Mouse (Mus musculus): ENCODE data around the gene Ccdc28b. TPM values are rescaled to one million over a fixed set of nuclear protein-coding genes. Genes with fewer than 3 reads are reported as not detected.

The Ccdc28b gene
- polyA plus RNA-seq, 1 experiment from 2014 or later, result 127 TPM

DNA sequence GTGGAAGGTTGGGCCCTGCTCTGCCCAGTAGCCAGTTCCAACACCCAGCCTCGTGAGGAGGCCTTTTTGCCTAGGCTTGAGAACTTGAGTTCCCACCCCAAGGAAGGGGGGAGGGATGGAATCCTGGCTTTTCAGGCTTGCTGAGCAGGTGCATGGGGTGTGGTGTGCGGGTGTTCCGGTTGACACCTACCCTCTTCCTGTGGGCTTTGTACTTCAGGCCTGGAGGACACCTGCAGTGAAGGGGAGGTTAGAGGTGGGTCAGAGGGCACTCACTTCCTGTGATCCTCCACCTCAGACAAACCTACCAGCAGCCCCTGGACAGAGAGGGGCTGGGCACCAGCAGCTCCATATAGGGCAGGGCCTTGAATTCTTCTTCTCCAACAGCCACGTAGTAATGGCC lies 13.7 kb downstream of the Ccdc28b start:
- ATAC-seq (ENCODE audit: low FRiP score, low TSS enrichment), result no peak
- 87% methylated on average over 4 of the region's 4 CpGs for WGBS
- no peaks in the 10 kb centered on the region for H3K4me1 ChIP-seq (ENCODE audit: control insufficient read depth, insufficient read depth, low read length)
- H3K9me3 ChIP-seq (ENCODE audit: control insufficient read depth, low read length), result no peaks in the 10 kb centered on the region
- H3K9ac ChIP-seq (replicated peaks; ENCODE audit: low read length), result no peak overlapping the region
- H3K4me2 ChIP-seq (ENCODE audit: low read length), result no peak overlapping the region
- peaks cover 38% of the 10 kb centered on the region for H3K36me3 ChIP-seq (ENCODE audit: control insufficient read depth, insufficient read depth, low read length)
- H3K27ac ChIP-seq (replicated peaks; ENCODE audit: low read depth, low read length), result no peak overlapping the region
- no peaks in the 10 kb centered on the region for H3K27me3 ChIP-seq (ENCODE audit: control insufficient read depth, insufficient read depth, low read length)
- H3K4me3 ChIP-seq (replicated peaks; ENCODE audit: low read depth, low read length), result no peak overlapping the region
- DNase-seq, result no peak

DNA sequence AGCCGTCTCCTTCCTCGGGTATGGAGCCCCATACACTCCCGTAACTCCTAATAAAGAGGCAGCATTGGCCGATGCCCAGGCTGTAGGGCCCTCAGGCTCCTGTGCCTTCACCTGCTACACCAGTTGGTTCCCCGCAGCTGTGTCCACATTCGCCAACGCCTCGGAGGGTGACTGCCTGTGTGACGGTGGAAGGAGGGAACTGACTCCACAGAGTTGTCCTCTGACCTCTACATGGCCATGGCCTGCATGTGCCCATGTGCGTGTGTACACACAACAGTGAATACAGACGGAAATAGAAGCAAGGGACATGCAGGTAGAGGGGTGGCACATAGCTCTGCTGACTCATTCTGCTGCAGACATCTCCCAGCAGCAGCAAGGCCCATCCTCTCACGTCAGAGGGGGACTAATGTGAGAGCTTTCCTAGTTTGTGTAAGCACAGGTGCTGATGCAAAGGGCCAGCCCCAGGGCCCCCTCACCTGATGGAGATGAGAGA lies 14.6 kb downstream of the Ccdc28b start:
- H3K27ac ChIP-seq (replicated peaks; ENCODE audit: low read depth, low read length), result no peak overlapping the region
- no peaks in the 10 kb centered on the region for H3K9me3 ChIP-seq (ENCODE audit: control insufficient read depth, low read length)
- ATAC-seq (ENCODE audit: low FRiP score, low TSS enrichment) (no peak; the same call in 1 of the 2 replicates), DNase-seq (no peak)
- 84% methylated on average over 12 of the region's 12 CpGs for WGBS
- no peak overlapping the region for H3K9ac ChIP-seq (replicated peaks; ENCODE audit: low read length)
- H3K27me3 ChIP-seq (ENCODE audit: control insufficient read depth, insufficient read depth, low read length), result no peaks in the 10 kb centered on the region
- H3K4me2 ChIP-seq (ENCODE audit: low read length), result no peak overlapping the region
- peaks cover 45% of the 10 kb centered on the region for H3K36me3 ChIP-seq (ENCODE audit: control insufficient read depth, insufficient read depth, low read length)
- no peaks in the 10 kb centered on the region for H3K4me1 ChIP-seq (ENCODE audit: control insufficient read depth, insufficient read depth, low read length)
- H3K4me3 ChIP-seq (replicated peaks; ENCODE audit: low read depth, low read length), result no peak overlapping the region

DNA sequence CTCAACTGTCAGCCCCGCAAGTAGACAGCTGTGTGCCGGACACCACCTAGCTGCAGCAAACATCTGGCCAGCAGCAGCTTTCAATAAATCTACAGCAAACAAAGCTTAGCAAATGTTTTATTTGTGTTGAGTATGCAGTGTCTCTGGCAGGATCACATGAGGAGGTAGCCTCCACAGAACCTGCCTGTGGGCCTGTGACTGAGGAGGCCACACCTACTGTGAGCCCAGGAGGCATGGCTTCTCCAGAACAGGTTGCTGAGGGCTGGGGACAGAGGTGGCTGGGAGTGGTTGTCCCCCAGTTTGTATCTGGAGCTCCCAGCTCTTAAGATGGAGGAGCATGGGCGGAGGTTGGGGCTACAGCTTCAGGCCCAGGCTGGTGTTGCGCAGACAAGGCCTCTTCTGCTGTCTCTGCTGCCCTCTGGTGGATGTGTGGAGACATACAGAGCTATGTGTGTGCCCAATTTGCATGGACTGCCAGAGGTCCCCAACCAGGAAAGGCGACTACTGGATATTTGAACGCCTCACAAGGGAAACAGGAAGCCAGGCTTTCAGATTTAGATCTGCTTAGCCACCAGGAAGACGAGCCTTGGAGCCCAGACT lies 15.2 kb downstream of the Ccdc28b start:
- H3K4me3 ChIP-seq (replicated peaks; ENCODE audit: low read depth, low read length), result no peak overlapping the region
- peak overlapping the region; percentile 67 for H3K27ac ChIP-seq (replicated peaks; ENCODE audit: low read depth, low read length)
- ATAC-seq (ENCODE audit: low FRiP score, low TSS enrichment), result peak; percentile 81; the same call in 1 of the 2 replicates
- H3K27me3 ChIP-seq (ENCODE audit: control insufficient read depth, insufficient read depth, low read length), result no peaks in the 10 kb centered on the region
- DNase-seq, result peak; percentile 93
- WGBS, result 34% methylated on average over 7 of the region's 7 CpGs
- no peak overlapping the region for H3K9ac ChIP-seq (replicated peaks; ENCODE audit: low read length)
- no peak overlapping the region for H3K4me2 ChIP-seq (ENCODE audit: low read length)
- no peaks in the 10 kb centered on the region for H3K4me1 ChIP-seq (ENCODE audit: control insufficient read depth, insufficient read depth, low read length)
- H3K36me3 ChIP-seq (ENCODE audit: control insufficient read depth, insufficient read depth, low read length), result peaks cover 52% of the 10 kb centered on the region
- H3K9me3 ChIP-seq (ENCODE audit: control insufficient read depth, low read length), result no peaks in the 10 kb centered on the region

DNA sequence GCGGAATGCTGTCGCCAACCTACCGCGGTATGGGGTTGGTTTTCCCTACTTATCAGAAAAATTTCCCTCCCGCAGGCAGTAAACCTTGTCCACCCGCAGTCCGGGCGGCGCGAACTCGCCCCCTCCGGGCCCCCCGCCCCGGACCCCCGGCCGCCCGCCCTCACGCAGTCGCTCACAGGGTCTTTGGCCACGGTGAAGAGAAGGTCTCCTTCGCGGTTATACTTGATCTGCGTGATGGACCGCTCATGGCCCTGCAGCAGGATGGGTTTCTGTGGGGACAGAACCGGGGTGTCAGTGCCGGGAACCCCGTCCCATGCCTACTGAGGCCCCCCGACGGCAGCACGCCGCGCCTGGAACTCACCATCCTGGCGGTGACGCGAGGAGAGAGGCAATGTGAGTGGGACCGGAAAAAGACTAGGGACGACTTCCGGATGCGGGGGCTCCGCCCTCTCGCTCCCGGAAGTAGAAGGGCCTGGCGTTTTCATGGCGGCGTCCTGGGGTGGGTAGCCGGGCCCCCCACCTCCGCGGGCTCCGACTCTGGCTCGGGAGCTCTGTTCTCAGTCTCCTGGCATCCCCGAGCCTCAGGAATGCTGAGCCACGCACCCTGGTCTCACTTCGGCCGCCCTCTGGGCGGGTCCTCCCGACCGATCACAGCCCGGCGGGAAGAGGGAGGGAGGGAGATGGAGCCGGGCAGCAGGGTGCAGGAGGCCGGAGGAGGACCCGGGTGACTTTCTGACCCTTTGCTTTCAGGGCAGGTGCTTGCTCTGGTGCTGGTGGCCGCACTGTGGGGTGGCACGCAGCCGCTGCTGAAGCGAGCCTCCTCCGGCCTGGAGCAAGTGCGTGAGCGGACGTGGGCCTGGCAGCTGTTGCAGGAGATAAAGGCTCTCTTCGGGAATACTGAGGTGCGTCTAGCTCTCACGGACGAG lies 23.3 kb downstream of the Ccdc28b start, which contains the start of the genes Eif3i and Tmem234:
Gene Eif3i (minus strand): TSS at position 416 of the 926 bp plus-strand sequence.
Gene Tmem234 (plus strand): TSS at position 436 of the 926 bp plus-strand sequence.
- WGBS, result under 1% methylated on average over 73 of the region's 74 CpGs
- DNase-seq, result peak; percentile 91
- H3K36me3 ChIP-seq (ENCODE audit: control insufficient read depth, insufficient read depth, low read length), result peaks cover 50% of the 10 kb centered on the region
- H3K9me3 ChIP-seq (ENCODE audit: control insufficient read depth, low read length), result no peaks in the 10 kb centered on the region
- peak within 1 kb of the TSS; percentile 79 for H3K27ac ChIP-seq (replicated peaks; ENCODE audit: low read depth, low read length)
- ATAC-seq (ENCODE audit: low FRiP score, low TSS enrichment), result peak; percentile 84
- peaks cover 15% of the 10 kb centered on the region for H3K4me1 ChIP-seq (ENCODE audit: control insufficient read depth, insufficient read depth, low read length)
- peak within 1 kb of the TSS; percentile 98 for H3K4me3 ChIP-seq (replicated peaks; ENCODE audit: low read depth, low read length)
- H3K27me3 ChIP-seq (ENCODE audit: control insufficient read depth, insufficient read depth, low read length), result no peaks in the 10 kb centered on the region
- H3K9ac ChIP-seq (replicated peaks; ENCODE audit: low read length), result peak within 1 kb of the TSS; percentile 91
- peak within 1 kb of the TSS; percentile 88 for H3K4me2 ChIP-seq (ENCODE audit: low read length)

DNA sequence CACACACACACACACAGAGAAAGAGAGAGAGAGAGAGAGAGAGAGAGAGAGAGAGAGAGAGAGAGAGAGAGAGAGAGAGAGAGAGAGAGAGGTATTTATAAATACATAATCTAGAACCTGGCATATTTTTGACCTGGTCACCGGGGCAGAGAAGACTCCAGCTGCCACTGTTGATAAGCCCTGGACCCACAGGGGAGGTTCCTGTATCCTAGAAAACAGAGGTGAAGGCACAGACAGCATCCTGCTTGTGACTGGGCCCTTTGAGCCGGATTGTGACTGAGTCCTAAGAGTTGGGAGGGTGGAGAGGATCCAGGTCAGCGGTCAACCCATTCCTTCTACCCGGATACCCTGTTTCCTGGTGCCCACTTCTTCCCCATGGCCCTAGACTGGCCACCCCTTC lies 34.9 kb downstream of the Ccdc28b start:
- Histone ChIP-seq H3K9ac (replicated peaks; ENCODE audit: low read length) (no peak overlapping the region), H3K4me2 (ENCODE audit: low read length) (no peak overlapping the region), H3K27ac (replicated peaks; ENCODE audit: low read depth, low read length) (no peak overlapping the region), H3K4me3 (replicated peaks; ENCODE audit: low read depth, low read length) (no peak overlapping the region), H3K4me1 (ENCODE audit: control insufficient read depth, insufficient read depth, low read length) (peaks cover 7% of the 10 kb centered on the region; the same call in 1 of the 2 replicates), H3K9me3 (ENCODE audit: control insufficient read depth, low read length) (no peaks in the 10 kb centered on the region), H3K36me3 (ENCODE audit: control insufficient read depth, insufficient read depth, low read length) (peaks cover 38% of the 10 kb centered on the region), H3K27me3 (ENCODE audit: control insufficient read depth, insufficient read depth, low read length) (no peaks in the 10 kb centered on the region)
- whole genome bisulfite sequencing, result 84% methylated on average over 4 of the region's 4 CpGs
- DNase-seq, result no peak
- ATAC-seq (ENCODE audit: low FRiP score, low TSS enrichment), result no peak

DNA sequence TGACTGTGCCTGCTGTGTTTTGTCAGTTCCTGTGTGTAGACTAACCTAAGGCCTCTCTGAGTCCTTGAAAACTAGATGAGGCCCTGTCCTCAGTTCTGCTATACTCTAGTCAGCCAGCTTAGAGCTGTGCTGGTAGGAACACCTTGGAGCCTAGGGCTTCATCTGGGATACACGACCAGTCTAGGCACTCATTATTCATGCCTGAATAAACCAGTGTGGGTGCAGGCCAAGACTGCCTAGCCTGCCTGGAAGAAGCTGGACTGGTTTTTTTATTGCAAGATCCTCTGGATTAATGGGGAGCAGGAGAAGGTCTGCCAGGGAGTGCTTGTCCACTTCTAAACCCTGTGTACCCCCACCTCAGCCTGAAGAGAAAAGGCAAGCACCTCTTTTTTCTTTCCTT lies 36.8 kb downstream of the Ccdc28b start:
- Histone ChIP-seq H3K9ac (replicated peaks; ENCODE audit: low read length) (no peak overlapping the region), H3K4me3 (replicated peaks; ENCODE audit: low read depth, low read length) (no peak overlapping the region), H3K4me2 (ENCODE audit: low read length) (no peak overlapping the region), H3K36me3 (ENCODE audit: control insufficient read depth, insufficient read depth, low read length) (peaks cover 19% of the 10 kb centered on the region), H3K4me1 (ENCODE audit: control insufficient read depth, insufficient read depth, low read length) (peaks cover 7% of the 10 kb centered on the region; the same call in 1 of the 2 replicates), H3K9me3 (ENCODE audit: control insufficient read depth, low read length) (no peaks in the 10 kb centered on the region), H3K27me3 (ENCODE audit: control insufficient read depth, insufficient read depth, low read length) (no peaks in the 10 kb centered on the region), H3K27ac (replicated peaks; ENCODE audit: low read depth, low read length) (no peak overlapping the region)
- no peak for ATAC-seq (ENCODE audit: low FRiP score, low TSS enrichment)
- DNase-seq, result no peak
- 31% methylated on average over 1 of the region's 1 CpGs for WGBS

DNA sequence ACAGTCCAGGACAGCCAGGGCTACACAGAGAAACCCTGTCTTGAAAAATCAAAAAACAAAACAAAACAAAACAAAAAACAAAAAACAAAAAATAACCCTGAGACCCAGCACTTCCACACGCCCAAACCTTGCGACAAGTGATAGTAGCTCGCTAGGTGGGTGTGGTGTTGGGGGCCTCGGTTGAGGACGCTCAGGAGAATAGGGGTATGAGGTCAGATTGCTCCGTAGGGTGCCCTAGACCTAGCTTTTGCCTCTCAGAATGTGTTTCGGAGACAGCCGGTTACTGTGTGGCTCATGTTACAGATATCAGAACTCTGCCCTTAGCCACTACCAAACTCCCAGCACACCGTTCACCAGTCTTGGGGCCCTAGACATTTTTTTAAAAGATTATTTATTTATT lies 38.0 kb downstream of the Ccdc28b start:
- H3K36me3 ChIP-seq (ENCODE audit: control insufficient read depth, insufficient read depth, low read length), result peaks cover 7% of the 10 kb centered on the region
- no peak overlapping the region for H3K9ac ChIP-seq (replicated peaks; ENCODE audit: low read length)
- 82% methylated on average over 9 of the region's 9 CpGs for WGBS
- no peak overlapping the region for H3K4me2 ChIP-seq (ENCODE audit: low read length)
- H3K9me3 ChIP-seq (ENCODE audit: control insufficient read depth, low read length), result no peaks in the 10 kb centered on the region
- no peak overlapping the region for H3K4me3 ChIP-seq (replicated peaks; ENCODE audit: low read depth, low read length)
- H3K4me1 ChIP-seq (ENCODE audit: control insufficient read depth, insufficient read depth, low read length), result peaks cover 7% of the 10 kb centered on the region; the same call in 1 of the 2 replicates
- ATAC-seq (ENCODE audit: low FRiP score, low TSS enrichment) (no peak), DNase-seq (no peak)
- H3K27ac ChIP-seq (replicated peaks; ENCODE audit: low read depth, low read length), result no peak overlapping the region
- H3K27me3 ChIP-seq (ENCODE audit: control insufficient read depth, insufficient read depth, low read length), result no peaks in the 10 kb centered on the region

DNA sequence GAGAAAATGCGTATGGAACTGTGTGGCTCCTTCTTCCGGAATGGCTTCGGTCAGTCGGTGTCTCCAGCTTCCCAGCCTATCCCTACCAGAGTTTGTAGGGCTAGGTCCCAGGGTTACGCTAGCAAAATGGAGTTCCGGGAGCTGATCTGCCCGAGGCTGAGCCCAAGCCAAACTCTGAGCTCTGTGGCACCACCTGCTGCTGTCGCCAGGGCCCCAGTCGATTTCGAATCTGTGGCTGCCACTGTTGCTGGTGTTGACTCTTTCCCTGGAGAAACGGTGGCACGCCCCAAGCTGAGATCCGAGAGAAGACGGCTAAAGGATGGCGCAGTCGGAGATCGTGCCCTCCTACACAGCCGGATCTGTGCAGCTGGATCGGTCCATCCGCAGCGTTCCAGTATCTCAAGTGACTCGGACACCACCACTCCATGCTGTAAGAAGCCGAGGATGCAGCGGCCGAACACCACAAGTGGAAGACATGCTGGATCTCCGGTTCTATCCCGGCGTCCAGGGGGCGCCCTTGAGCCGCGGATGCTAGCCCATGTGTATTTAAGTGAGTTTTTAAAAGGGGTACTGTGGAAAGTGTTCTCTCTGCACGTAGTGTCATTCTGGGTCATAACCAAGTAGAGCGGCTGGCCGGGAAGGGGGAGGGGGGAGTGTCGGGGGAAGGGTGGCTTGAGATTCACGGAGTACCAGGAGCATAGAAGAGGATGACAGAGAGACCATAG lies 38.7 kb downstream of the Ccdc28b start:
- no peaks in the 10 kb centered on the region for H3K9me3 ChIP-seq (ENCODE audit: control insufficient read depth, low read length)
- no peak overlapping the region for H3K27ac ChIP-seq (replicated peaks; ENCODE audit: low read depth, low read length)
- peak overlapping the region; percentile 14; the same call in 1 of the 2 replicates for H3K9ac ChIP-seq (replicated peaks; ENCODE audit: low read length)
- H3K4me2 ChIP-seq (ENCODE audit: low read length), result peak overlapping the region; percentile 51
- peak overlapping the region; percentile 28 for H3K4me3 ChIP-seq (replicated peaks; ENCODE audit: low read depth, low read length)
- no peak for ATAC-seq (ENCODE audit: low FRiP score, low TSS enrichment)
- H3K4me1 ChIP-seq (ENCODE audit: control insufficient read depth, insufficient read depth, low read length), result peaks cover 7% of the 10 kb centered on the region; the same call in 1 of the 2 replicates
- H3K27me3 ChIP-seq (ENCODE audit: control insufficient read depth, insufficient read depth, low read length), result no peaks in the 10 kb centered on the region
- 3% methylated on average over 36 of the region's 36 CpGs for WGBS
- peak; percentile 79 for DNase-seq
- no peaks in the 10 kb centered on the region for H3K36me3 ChIP-seq (ENCODE audit: control insufficient read depth, insufficient read depth, low read length)

Measured in midbrain, embryonic 14.5 days (tissue).